In the genomic region with DNA sequence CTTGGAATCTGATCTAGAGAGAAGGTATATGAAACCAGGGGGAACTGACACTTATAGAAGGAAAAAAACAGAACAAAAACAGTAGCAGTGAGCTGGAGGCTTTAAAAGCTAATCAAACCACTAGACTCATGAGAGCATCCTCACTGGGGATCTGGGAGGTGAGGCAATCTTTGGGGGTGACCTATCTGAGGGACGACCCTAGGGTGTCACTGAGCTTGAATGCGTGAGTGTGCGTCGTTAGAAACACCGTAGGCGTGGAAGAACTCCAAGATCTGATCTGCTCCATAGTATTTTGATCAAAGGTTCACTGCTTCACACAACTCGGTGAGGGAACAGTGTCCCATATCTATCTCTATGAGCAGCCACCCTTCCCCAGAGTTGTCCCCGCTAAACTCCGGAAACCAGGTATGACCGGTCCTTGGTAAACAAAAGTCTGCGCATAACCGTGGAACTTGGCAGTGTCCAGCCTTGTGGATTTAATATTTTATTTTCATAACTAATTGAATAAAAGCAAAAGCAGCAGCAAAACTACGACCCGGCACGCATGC, we compare ENCODE assay signal across 8 mouse cellular contexts. TPM values are rescaled to one million over a fixed set of nuclear protein-coding genes. Genes with fewer than 3 reads are reported as not detected.
DNase-seq lines count a peak whose midpoint lies in the region; ATAC-seq and TF ChIP-seq lines count a peak whose summit lies in the region.

No protein-coding gene starts in this region.

- no peak overlapping the region for H3K27ac ChIP-seq in heart, embryonic 15.5 days
- no peak overlapping the region for H3K27ac ChIP-seq in hindbrain, embryonic 12.5 days
- 0 out of 2 replicates have a peak overlapping the region, but pooled peaks have one; percentile 39 for H3K27ac ChIP-seq in midbrain, embryonic 10.5 days (replicated peaks)

- no peaks in the 10 kb centered on the region for H3K36me3 ChIP-seq in heart, embryonic 15.5 days
- 0 out of 2 replicates have a peak, but pooled peaks cover 2% of the 10 kb centered on the region for H3K36me3 ChIP-seq in hindbrain, embryonic 12.5 days
- peaks cover 10% of the 10 kb centered on the region; the same call in 1 of the 2 replicates for H3K36me3 ChIP-seq in midbrain, embryonic 10.5 days

- POLR2A ChIA-PET in Patski (lab: Charles Lee), result interaction anchor here (1.0 kb wide), 1 partner anchor 47 kb away, joined by 3 read pairs; no protein-coding TSS in a partner anchor

- WGBS in heart, embryonic 15.5 days, result under 1% methylated on average over 15 of the region's 15 CpGs
- WGBS in hindbrain, embryonic 12.5 days, result under 1% methylated on average over 15 of the region's 15 CpGs
- WGBS in midbrain, embryonic 10.5 days, result under 1% methylated on average over 15 of the region's 15 CpGs

- DNase-seq in heart, adult 8-10 months (ENCODE audit: low spot score), result no peak
- no peak for DNase-seq in Patski (ENCODE audit: low read depth, low spot score)
- DNase-seq in midbrain, embryonic 10.5 days (ENCODE audit: low spot score), result no peak
- no peak for DNase-seq in left cerebral cortex, adult 9 months (ENCODE audit: low spot score in 2 of 2)
- no peak for DNase-seq in gastrocnemius, postnatal 36 days
- DNase-seq in thymus, postnatal 25 days, result no peak

- CTCF ChIA-PET in Patski (lab: Charles Lee), result interaction anchor here (1.2 to 2.2 kb wide), 3 partner anchors 12 to 70 kb away, joined by 4 to 6 read pairs (median 5); a partner anchor contains a TSS

- peak overlapping the region; percentile 94 for H3K9ac ChIP-seq in heart, embryonic 15.5 days
- H3K9ac ChIP-seq in hindbrain, embryonic 12.5 days, result peak overlapping the region; percentile 94

- in situ Hi-C loops in Patski (cut with MboI; ENCODE audit: low pct_unique_long_range_greater_than_20kb), result no loop called here

- peak; percentile 32 for ATAC-seq in heart, embryonic 15.5 days (replicated peaks; ENCODE audit: insufficient number of reproducible peaks, insufficient read depth, low FRiP score, low read depth)
- ATAC-seq in Patski, result peak; percentile 18
- ATAC-seq in hindbrain, embryonic 12.5 days (ENCODE audit: low FRiP score), result peak; percentile 75

- no peak for TF ChIP-seq CTCF in Patski (IDR thresholded peaks at IDR 0.05)

- peak overlapping the region; percentile 74 for H3K4me2 ChIP-seq in heart, embryonic 15.5 days
- peak overlapping the region; percentile 73 for H3K4me2 ChIP-seq in hindbrain, embryonic 12.5 days (replicated peaks)

- H3K9me3 ChIP-seq in heart, embryonic 15.5 days (replicated peaks), result no peaks in the 10 kb centered on the region
- H3K9me3 ChIP-seq in hindbrain, embryonic 12.5 days (replicated peaks), result no peaks in the 10 kb centered on the region
- no peaks in the 10 kb centered on the region for H3K9me3 ChIP-seq in midbrain, embryonic 10.5 days (replicated peaks)

- peak overlapping the region; percentile 88 for H3K4me3 ChIP-seq in heart, embryonic 15.5 days
- H3K4me3 ChIP-seq in hindbrain, embryonic 12.5 days, result peak overlapping the region; percentile 84
- peak overlapping the region; percentile 94 for H3K4me3 ChIP-seq in midbrain, embryonic 10.5 days

- intact Hi-C loops in gastrocnemius, postnatal 36 days (cut with DNase I), result no loop called here

- no peaks in the 10 kb centered on the region for H3K27me3 ChIP-seq in heart, embryonic 15.5 days
- no peaks in the 10 kb centered on the region for H3K27me3 ChIP-seq in Patski
- no peaks in the 10 kb centered on the region for H3K27me3 ChIP-seq in hindbrain, embryonic 12.5 days
- no peaks in the 10 kb centered on the region for H3K27me3 ChIP-seq in midbrain, embryonic 10.5 days (ENCODE audit: low read depth, poor library complexity, severe bottlenecking)

- H3K4me1 ChIP-seq in heart, embryonic 15.5 days (replicated peaks), result peaks cover 26% of the 10 kb centered on the region
- peaks cover 16% of the 10 kb centered on the region for H3K4me1 ChIP-seq in hindbrain, embryonic 12.5 days
- peaks cover 25% of the 10 kb centered on the region for H3K4me1 ChIP-seq in midbrain, embryonic 10.5 days

RNA-seq across cellular contexts. Expression of a gene that starts 0.4 kb away (rescaled TPM):
- polyA plus RNA-seq in heart, embryonic 15.5 days (2015; fragmentation: Nextera tagmentation; extraction: Ambion mirVana), result 28.8 and 35.4 TPM in 2 replicates
- total RNA-seq in heart, adult 8-10 months (2022), result 10 to 100 TPM; 37.1 to 41.9 (median 37.5) TPM
- polyA plus RNA-seq in Patski (2021), result 71.4 TPM
- 41.5 and 43.5 TPM in 2 replicates for polyA plus RNA-seq in hindbrain, embryonic 12.5 days (2016; fragmentation: Nextera tagmentation; extraction: Ambion mirVana)
- polyA plus RNA-seq in midbrain, embryonic 10.5 days (2016; fragmentation: Nextera tagmentation; extraction: Ambion mirVana), result 29.2 and 30.3 TPM in 2 replicates
- total RNA-seq in gastrocnemius, postnatal 36 days (2021), result 10 to 100 TPM; 21.8 to 26.8 TPM

RNA-seq across cellular contexts. Expression of a gene that starts 39.2 kb away (rescaled TPM):
- 54.3 and 79.1 TPM in 2 replicates for polyA plus RNA-seq in heart, embryonic 15.5 days (2015; fragmentation: Nextera tagmentation; extraction: Ambion mirVana)
- total RNA-seq in heart, adult 8-10 months (2022), result 10 to 100 TPM; 36.1 to 51.7 (median 47.6) TPM
- polyA plus RNA-seq in Patski (2021), result 101 TPM
- 91.5 and 91.9 TPM in 2 replicates for polyA plus RNA-seq in hindbrain, embryonic 12.5 days (2016; fragmentation: Nextera tagmentation; extraction: Ambion mirVana)
- polyA plus RNA-seq in midbrain, embryonic 10.5 days (2016; fragmentation: Nextera tagmentation; extraction: Ambion mirVana), result 92.2 and 101 TPM in 2 replicates
- 10 to 100 TPM; 24.4 to 31.6 TPM for total RNA-seq in gastrocnemius, postnatal 36 days (2021)

RNA-seq across cellular contexts. Expression of a gene that starts 50.6 kb away (rescaled TPM):
- 2.9 and 3.1 TPM in 2 replicates for polyA plus RNA-seq in heart, embryonic 15.5 days (2015; fragmentation: Nextera tagmentation; extraction: Ambion mirVana)
- 1 to 10 TPM; 3.3 to 4.2 (median 4.1) TPM for total RNA-seq in heart, adult 8-10 months (2022)
- polyA plus RNA-seq in Patski (2021), result 19.6 TPM
- polyA plus RNA-seq in hindbrain, embryonic 12.5 days (2016; fragmentation: Nextera tagmentation; extraction: Ambion mirVana), result 3.0 and 3.5 TPM in 2 replicates
- polyA plus RNA-seq in midbrain, embryonic 10.5 days (2016; fragmentation: Nextera tagmentation; extraction: Ambion mirVana), result 2.2 and 2.8 TPM in 2 replicates
- total RNA-seq in gastrocnemius, postnatal 36 days (2021), result 1 to 10 TPM in 1 of 2 experiments, under 1 TPM in 1; 0.62 to 1.5 TPM

Comparison
In these comparisons a context has a peak if more than half of its experiments do, and no peak if none do; other contexts are left out.
1. ATAC-seq: peak in every context shown above with its lines; median percentile 75 in hindbrain, embryonic 12.5 days; 32 in heart, embryonic 15.5 days; 18 in Patski.